Mouse (Mus musculus) small intestine, adult 2 months (tissue): ENCODE measurements around the gene Atn1. TPM values are rescaled to one million over a fixed set of nuclear protein-coding genes. Genes with fewer than 3 reads are reported as not detected.

ENCODE experiments used
- H3K27ac ChIP-seq: fragments of 200-500 bp; 2 replicates; pipeline ENCODE4 v1.5.1; 2012; ENCODE audit warnings: low read depth, low read length, control low read depth, inconsistent platforms; ENCODE audit not compliant: insufficient read depth
- H3K27me3 ChIP-seq: fragments of 200-500 bp; 2 replicates; pipeline ENCODE4 v1.6.1; 2012; ENCODE audit warnings: mild to moderate bottlenecking, moderate library complexity, low read length, inconsistent platforms; ENCODE audit not compliant: control insufficient read depth, insufficient read depth
- H3K36me3 ChIP-seq: fragments of 200-500 bp; 2 replicates; pipeline ENCODE4 v1.6.1; 2012; ENCODE audit warnings: mild to moderate bottlenecking, low read length, control low read depth, inconsistent platforms; ENCODE audit not compliant: control insufficient read depth, insufficient read depth
- H3K4me1 ChIP-seq: fragments of 200-500 bp; 2 replicates; pipeline ENCODE4 v1.6.1; 2012; ENCODE audit warnings: low read length, inconsistent platforms, mixed read lengths; ENCODE audit not compliant: control insufficient read depth, insufficient read depth, insufficient read length
- H3K4me3 ChIP-seq: fragments of 200-500 bp; 2 replicates; pipeline ENCODE4 v1.5.1; 2012; ENCODE audit warnings: low read depth, mild to moderate bottlenecking, control low read depth, inconsistent platforms, low read length, moderate library complexity
- CTCF ChIP-seq: fragments of 200-500 bp; IDR thresholded peaks from 2 replicates; pipeline ENCODE4 v1.5.1; 2012; ENCODE audit warnings: low read depth, mild to moderate bottlenecking, control low read depth, inconsistent platforms, low read length, moderate library complexity, mixed read lengths; ENCODE audit not compliant: insufficient replicate concordance, insufficient read length; ENCODE audit errors: extremely low read depth
- POLR2A ChIP-seq: fragments of 200-500 bp; IDR thresholded peaks from 2 replicates; pipeline ENCODE4 v1.6.1; 2012; ENCODE audit warnings: low read depth, mild to moderate bottlenecking, control low read depth, inconsistent platforms, low read length, moderate library complexity
- WGBS: fragments of 180-500 bp; shearing (Covaris S2); methylation state at CpG from one replicate; pipeline ENCODE4 v1.1.7; 2018; 5-methylcytosine and 5-hydroxymethylcytosine counted together
- polyA plus RNA-seq: library from polyadenylated mRNA; depleted of rRNA; stranded (reverse); fragments of >200 nt; gene quantifications from 2 replicates; pipeline ENCODE4 v1.2.3, GENCODE M21; 2012

The Atn1 gene
- polyA plus RNA-seq, 1 experiment = 92.6 TPM

DNA sequence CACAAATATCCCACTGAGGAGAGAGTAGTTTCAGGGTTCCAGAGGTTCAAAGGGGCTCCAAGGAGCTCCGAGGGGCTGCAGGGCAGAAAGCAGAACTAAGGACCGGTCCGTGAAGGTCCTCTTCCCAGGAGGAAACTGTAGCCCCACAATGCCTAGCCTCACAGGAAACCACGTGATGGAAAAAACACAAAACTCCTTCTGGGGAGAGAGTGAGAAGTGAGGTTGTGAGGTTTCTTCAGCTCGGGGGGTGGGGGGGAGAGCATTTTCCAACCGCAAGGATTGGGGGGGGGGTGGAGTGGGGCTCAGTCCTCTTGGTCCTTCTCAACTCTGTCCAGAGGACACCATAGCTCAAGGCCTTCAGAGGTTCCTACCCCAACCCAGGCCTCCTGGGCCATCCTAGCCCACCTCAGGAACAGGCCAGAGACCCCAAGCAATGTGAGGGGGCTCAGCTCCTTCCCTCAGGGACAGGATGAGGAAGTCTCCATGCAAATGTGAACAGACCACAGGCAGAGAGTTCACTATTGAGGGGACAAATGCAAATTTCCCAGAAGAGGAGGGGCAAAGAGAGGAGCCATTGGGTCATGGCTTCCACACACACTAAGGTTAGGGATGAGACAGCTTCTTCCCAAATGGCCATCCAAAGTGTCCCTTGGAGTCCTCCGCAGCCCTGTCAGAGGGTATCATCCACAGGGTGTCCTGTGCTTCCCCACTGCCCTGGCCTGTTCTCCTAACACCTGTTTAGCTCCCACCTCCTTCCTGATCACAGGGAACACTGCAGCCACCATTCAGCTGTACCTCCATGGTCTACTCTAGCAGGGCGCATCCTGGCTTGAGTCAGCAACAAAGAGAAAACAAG is 26.2 kb downstream of the Atn1 start:
- Histone ChIP-seq H3K4me1 (peaks cover 15% of the 10 kb centered on the region), H3K27me3 (no peaks in the 10 kb centered on the region), H3K36me3 (peaks cover 12% of the 10 kb centered on the region; the same call in 1 of the 2 replicates), H3K4me3 (peak overlapping the region; percentile 35), H3K27ac (peak overlapping the region; percentile 72)
- WGBS = 85% methylated on average over 8 of the region's 8 CpGs
- TF ChIP-seq POLR2A (no peak), CTCF (no peak)

DNA sequence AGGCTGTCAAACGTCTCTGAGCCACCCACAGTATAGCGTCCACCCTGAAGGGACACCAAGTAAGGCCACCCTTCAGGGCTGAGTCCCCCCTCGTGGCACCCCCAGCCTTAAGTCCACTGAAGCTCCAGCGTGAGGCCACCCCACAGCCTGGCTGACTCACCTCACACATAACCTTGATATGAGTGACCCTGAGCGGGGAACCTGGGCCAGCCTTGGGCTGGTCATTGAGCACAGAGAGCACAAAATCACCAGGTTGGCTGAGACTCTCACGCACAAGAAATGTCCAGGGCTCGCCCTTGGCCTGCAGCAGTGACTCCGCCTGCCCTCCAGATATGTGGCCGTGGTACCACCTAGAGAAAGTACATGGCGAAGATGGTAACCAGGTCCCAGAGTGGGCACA is 27.7 kb downstream of the Atn1 start:
- Histone ChIP-seq H3K27me3 (no peaks in the 10 kb centered on the region), H3K4me3 (no peak overlapping the region), H3K36me3 (peaks cover 22% of the 10 kb centered on the region; the same call in 1 of the 2 replicates), H3K27ac (no peak overlapping the region), H3K4me1 (peaks cover 20% of the 10 kb centered on the region)
- TF ChIP-seq CTCF = no peak
- no peak for TF ChIP-seq POLR2A
- WGBS = 89% methylated on average over 10 of the region's 10 CpGs

DNA sequence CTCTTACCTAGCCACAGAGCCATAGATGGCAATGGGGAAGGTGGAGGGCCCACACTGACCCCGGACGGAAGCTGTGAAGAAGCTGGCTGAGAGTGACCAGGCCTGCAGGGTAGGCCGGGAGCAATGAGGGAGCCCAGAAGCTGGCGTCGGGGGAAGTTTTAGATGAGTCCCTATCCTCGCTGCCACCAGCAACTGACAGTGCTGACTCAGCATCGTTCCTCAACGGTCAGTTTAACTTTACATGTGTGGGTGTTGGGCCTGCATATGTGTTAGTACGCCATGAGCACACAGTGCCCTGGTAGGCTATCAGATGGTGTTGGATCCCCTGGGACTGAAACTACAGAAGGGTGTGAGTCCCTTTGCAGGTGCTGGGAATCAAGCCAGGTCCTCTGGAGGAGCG is 31.9 kb downstream of the Atn1 start:
- TF ChIP-seq POLR2A = no peak
- no peak for TF ChIP-seq CTCF
- H3K27me3 ChIP-seq = no peaks in the 10 kb centered on the region
- H3K36me3 ChIP-seq = peaks cover 20% of the 10 kb centered on the region; the same call in 1 of the 2 replicates
- H3K4me3 ChIP-seq = no peak overlapping the region
- H3K27ac ChIP-seq = 0 out of 2 replicates have a peak overlapping the region, but pooled peaks have one; percentile 13
- 90% methylated on average over 10 of the region's 10 CpGs for WGBS
- H3K4me1 ChIP-seq = peaks cover 30% of the 10 kb centered on the region

DNA sequence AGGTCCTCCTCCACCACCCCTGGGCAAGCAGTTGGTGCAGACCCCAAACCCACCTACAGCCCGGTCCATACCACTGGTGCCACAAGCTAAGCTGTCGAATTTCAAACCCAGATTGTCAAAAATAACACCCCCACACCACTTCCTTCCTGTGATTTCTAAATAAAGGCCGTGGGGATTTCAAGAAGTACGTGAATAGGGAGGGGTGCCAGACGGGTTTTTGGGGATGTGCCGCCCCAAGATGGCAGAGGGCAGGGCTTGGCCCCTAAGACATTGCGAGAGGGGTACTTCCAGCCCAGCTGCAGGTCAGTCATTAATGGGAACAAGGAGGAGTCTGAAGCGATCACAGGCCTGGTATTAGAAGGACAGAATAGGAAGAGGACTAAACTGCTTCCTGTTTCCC is 32.8 kb downstream of the Atn1 start:
- no peak for TF ChIP-seq CTCF
- TF ChIP-seq POLR2A = no peak
- Histone ChIP-seq H3K36me3 (peaks cover 17% of the 10 kb centered on the region; the same call in 1 of the 2 replicates), H3K4me3 (0 out of 2 replicates have a peak overlapping the region, but pooled peaks have one; percentile 7), H3K27ac (peak overlapping the region; percentile 59), H3K27me3 (no peaks in the 10 kb centered on the region), H3K4me1 (peaks cover 30% of the 10 kb centered on the region)
- 73% methylated on average over 8 of the region's 8 CpGs for WGBS

DNA sequence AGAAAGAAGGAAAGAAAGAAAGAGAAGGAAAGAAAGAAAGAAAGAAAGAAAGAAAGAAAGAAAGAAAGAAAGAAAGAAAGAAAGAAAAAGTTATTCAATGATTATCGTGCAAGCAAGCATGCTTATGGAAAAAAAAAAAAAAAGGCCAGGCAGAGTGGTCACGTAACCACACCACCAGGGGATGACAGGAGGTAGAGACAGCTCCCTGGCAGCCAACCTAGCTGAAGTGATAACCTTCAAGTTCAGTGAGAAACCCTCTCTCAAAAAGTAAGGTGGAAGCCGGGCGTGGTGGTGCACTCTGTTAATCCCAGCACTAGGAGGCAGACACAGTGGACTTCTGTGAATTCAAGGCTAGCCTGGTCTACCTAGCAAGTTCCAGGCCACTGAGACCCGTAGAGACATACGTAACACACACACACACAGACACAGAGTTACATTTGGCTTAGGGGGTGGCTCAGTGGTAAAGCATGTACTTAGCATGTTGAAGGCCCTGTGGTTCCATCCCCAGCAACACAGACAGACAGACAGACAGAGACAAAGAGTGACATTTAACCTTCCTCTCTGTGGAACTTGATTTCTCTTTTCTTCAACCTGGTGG is 33.3 kb downstream of the Atn1 start:
- Histone ChIP-seq H3K4me3 (0 out of 2 replicates have a peak overlapping the region, but pooled peaks have one; percentile 7), H3K27me3 (no peaks in the 10 kb centered on the region), H3K27ac (peak overlapping the region; percentile 59), H3K4me1 (peaks cover 25% of the 10 kb centered on the region), H3K36me3 (peaks cover 17% of the 10 kb centered on the region; the same call in 1 of the 2 replicates)
- TF ChIP-seq CTCF = no peak
- TF ChIP-seq POLR2A = no peak
- WGBS = 82% methylated on average over 6 of the region's 6 CpGs

DNA sequence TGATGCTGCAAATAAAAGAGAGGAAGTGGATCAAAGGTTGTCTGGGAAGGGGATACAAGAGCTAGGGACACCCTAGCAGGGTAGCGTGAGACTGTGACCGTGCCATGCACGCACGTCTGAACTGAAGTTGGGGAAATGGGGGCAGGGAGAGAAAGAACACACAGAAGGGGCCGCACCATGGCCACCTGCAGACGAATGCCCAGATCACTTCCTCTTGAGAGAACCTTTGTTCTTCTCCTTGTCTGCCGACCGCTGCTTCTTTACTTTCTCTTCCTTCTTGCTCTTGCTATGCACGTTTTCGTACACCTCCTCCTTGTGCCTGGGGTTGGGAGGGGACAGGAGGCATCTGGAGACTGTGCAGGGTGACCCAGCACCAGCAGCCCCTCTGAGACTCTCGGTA is 35.4 kb downstream of the Atn1 start:
- Histone ChIP-seq H3K4me3 (peak overlapping the region; percentile 45), H3K4me1 (peaks cover 23% of the 10 kb centered on the region), H3K27me3 (no peaks in the 10 kb centered on the region), H3K27ac (peak overlapping the region; percentile 89), H3K36me3 (peaks cover 22% of the 10 kb centered on the region)
- WGBS = 18% methylated on average over 11 of the region's 11 CpGs
- TF ChIP-seq CTCF (no peak), POLR2A (no peak; the same call in none of the 2 replicates)
